Comparison of ENCODE assay signal across 11 mouse cellular contexts in the genomic region with DNA sequence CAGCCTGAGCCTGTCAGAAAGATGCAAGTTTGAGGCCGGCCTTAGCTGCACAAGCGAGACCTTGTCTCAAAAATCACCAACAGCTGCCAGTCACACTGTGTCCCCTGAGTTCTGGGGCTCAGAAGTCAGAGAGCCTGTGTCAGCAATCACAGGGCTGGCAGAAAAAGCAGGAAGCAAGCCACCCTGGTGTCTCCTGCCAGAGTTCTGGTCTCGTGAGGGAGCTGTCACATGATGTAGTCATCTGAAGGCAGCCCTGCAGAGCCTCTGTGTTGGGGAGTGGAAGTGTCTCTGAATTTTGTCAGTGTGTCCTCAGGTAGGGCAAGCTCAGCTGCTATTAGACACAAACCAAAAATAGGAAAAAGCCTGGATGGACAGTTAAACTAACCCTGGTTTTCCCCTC. TPM values are rescaled to one million over a fixed set of nuclear protein-coding genes. Genes with fewer than 3 reads are reported as not detected.
DNase-seq lines count a peak whose midpoint lies in the region; ATAC-seq and TF ChIP-seq lines count a peak whose summit lies in the region.
"Had no signal": no experiment of that assay in that cellular context is flagged by ENCODE, and none has a peak within 500 bp of the region (broad histone marks: within the 10 kb centered on the region; RNA-seq: fewer than 3 reads in every experiment).

No protein-coding gene starts in this region.

- H3K4me1 ChIP-seq in bone marrow macrophage, adult 2 months (ENCODE audit: control insufficient read depth, insufficient read depth, low read length): peaks cover 58% of the 10 kb centered on the region
- H3K4me1 ChIP-seq in heart, embryonic 11.5 days (ENCODE audit: control insufficient read depth, insufficient read depth, low read length): peaks cover 15% of the 10 kb centered on the region
- no peaks in the 10 kb centered on the region for H3K4me1 ChIP-seq in cerebellum, adult 2 months (ENCODE audit: control insufficient read depth, insufficient read depth, low read length)

- TF ChIP-seq POLR2A in bone marrow macrophage, adult 2 months (IDR thresholded peaks at IDR 0.05; ENCODE audit: borderline replicate concordance, low read depth, low read length): no peak
- no peak for TF ChIP-seq POLR2A in cerebellum, adult 2 months (IDR thresholded peaks at IDR 0.05; ENCODE audit: borderline replicate concordance, insufficient read depth, low read length)

- H3K9me3 ChIP-seq in heart, embryonic 11.5 days (replicated peaks; ENCODE audit: control insufficient read depth, low read length): no peaks in the 10 kb centered on the region

- H3K9ac ChIP-seq in heart, embryonic 11.5 days (ENCODE audit: low read depth, low read length): no peak overlapping the region

- TF ChIP-seq CTCF in bone marrow macrophage, adult 2 months (IDR thresholded peaks at IDR 0.05; ENCODE audit: low read depth, low read length): no peak
- no peak for TF ChIP-seq CTCF in cerebellum, adult 2 months (IDR thresholded peaks at IDR 0.05; ENCODE audit: borderline replicate concordance, insufficient read depth, low read depth, low read length)

- H3K4me2 ChIP-seq in heart, embryonic 11.5 days: no peak overlapping the region

- WGBS in heart, embryonic 11.5 days (ENCODE audit: insufficient replicate concordance): 53% methylated on average over 3 of the region's 3 CpGs
- 61% methylated on average over 3 of the region's 3 CpGs for WGBS in cerebellum, adult 2 months

- H3K27ac ChIP-seq in bone marrow macrophage, adult 2 months (ENCODE audit: insufficient read depth, low read depth, low read length): peak overlapping the region; percentile 99
- peak overlapping the region; percentile 36; the same call in 1 of the 2 replicates for H3K27ac ChIP-seq in heart, embryonic 11.5 days (ENCODE audit: low read depth, low read length)
- H3K27ac ChIP-seq in cerebellum, adult 2 months (ENCODE audit: insufficient read depth, low read length): no peak overlapping the region

- peak overlapping the region; percentile 50 for H3K4me3 ChIP-seq in bone marrow macrophage, adult 2 months (ENCODE audit: insufficient read depth, low read length)
- no peak overlapping the region for H3K4me3 ChIP-seq in heart, embryonic 11.5 days (ENCODE audit: low read depth, low read length)
- no peak overlapping the region for H3K4me3 ChIP-seq in cerebellum, adult 2 months (replicated peaks; ENCODE audit: insufficient read depth, low read depth, low read length)

- ATAC-seq in heart, embryonic 11.5 days (replicated peaks; ENCODE audit: insufficient number of reproducible peaks, low FRiP score, low TSS enrichment): no peak
- ATAC-seq: lung, postnatal 0 days had no signal

- peaks cover 17% of the 10 kb centered on the region for H3K36me3 ChIP-seq in heart, embryonic 11.5 days (ENCODE audit: control insufficient read depth, insufficient read depth, low read length)

- peak; percentile 22 for DNase-seq in ovary, postnatal 36 days (ENCODE audit: low spot score)
- DNase-seq in ovary, adult 18-20 months (ENCODE audit: low spot score): no peak
- peak; percentile 52 for DNase-seq in kidney, postnatal 14 days
- DNase-seq in T-cell, adult 2 months (ENCODE audit: low spot score): no peak
- DNase-seq in layer of hippocampus, postnatal 25 days (ENCODE audit: extremely low spot score in 1 of 2, low spot score in 1 of 2): no peak
- no peak for DNase-seq in cerebellum, adult 2 months
- DNase-seq: left cerebral cortex, postnatal 4 days; thymus, postnatal 25 days had no signal

- no peaks in the 10 kb centered on the region for H3K27me3 ChIP-seq in heart, embryonic 11.5 days (ENCODE audit: control insufficient read depth, insufficient read depth, low read length)
- no peaks in the 10 kb centered on the region for H3K27me3 ChIP-seq in cerebellum, adult 2 months (ENCODE audit: control insufficient read depth, insufficient read depth, low read length)

RNA-seq across cellular contexts. Expression of a gene that starts 15.2 kb away (rescaled TPM):
- 259 and 286 TPM in 2 replicates for polyA plus RNA-seq in bone marrow macrophage, adult 2 months (2012; ENCODE audit: insufficient read depth, insufficient read length, missing spikeins)
- 577 and 621 TPM in 2 replicates for polyA plus RNA-seq in heart, embryonic 11.5 days (2014; fragmentation: Nextera tagmentation; extraction: Ambion mirVana)
- 100 to 1,000 TPM; 156 to 162 TPM for total RNA-seq in layer of hippocampus, postnatal 25 days (2021)
- 361 and 389 TPM in 2 replicates for polyA plus RNA-seq in cerebellum, adult 2 months (2012; rRNA removed)

RNA-seq across cellular contexts. Expression of a gene that starts 15.9 kb away (rescaled TPM):
- polyA plus RNA-seq in bone marrow macrophage, adult 2 months (2012; ENCODE audit: insufficient read depth, insufficient read length, missing spikeins): 108 and 110 TPM in 2 replicates
- 29.3 and 35.8 TPM in 2 replicates for polyA plus RNA-seq in heart, embryonic 11.5 days (2014; fragmentation: Nextera tagmentation; extraction: Ambion mirVana)
- 10 to 100 TPM; 35.8 to 49.4 TPM for total RNA-seq in layer of hippocampus, postnatal 25 days (2021)
- 33.0 and 34.2 TPM in 2 replicates for polyA plus RNA-seq in cerebellum, adult 2 months (2012; rRNA removed)

RNA-seq across cellular contexts. Expression of a gene that starts 24.9 kb away (rescaled TPM):
- 18.3 and 19.0 TPM in 2 replicates for polyA plus RNA-seq in bone marrow macrophage, adult 2 months (2012; ENCODE audit: insufficient read depth, insufficient read length, missing spikeins)
- 83.2 and 89.0 TPM in 2 replicates for polyA plus RNA-seq in heart, embryonic 11.5 days (2014; fragmentation: Nextera tagmentation; extraction: Ambion mirVana)
- 10 to 100 TPM; 30.3 TPM for total RNA-seq in layer of hippocampus, postnatal 25 days (2021)
- 33.0 and 34.8 TPM in 2 replicates for polyA plus RNA-seq in cerebellum, adult 2 months (2012; rRNA removed)

RNA-seq across cellular contexts. Expression of a gene that starts 25.1 kb away (rescaled TPM):
- polyA plus RNA-seq in bone marrow macrophage, adult 2 months (2012; ENCODE audit: insufficient read depth, insufficient read length, missing spikeins): 28.0 and 29.8 TPM in 2 replicates
- polyA plus RNA-seq in heart, embryonic 11.5 days (2014; fragmentation: Nextera tagmentation; extraction: Ambion mirVana): 58.5 and 60.4 TPM in 2 replicates
- 10 to 100 TPM; 23.8 to 29.5 TPM for total RNA-seq in layer of hippocampus, postnatal 25 days (2021)
- polyA plus RNA-seq in cerebellum, adult 2 months (2012; rRNA removed): 27.3 and 27.8 TPM in 2 replicates

RNA-seq across cellular contexts. Expression of a gene that starts 40.3 kb away (rescaled TPM):
- 0.72 and 1.2 TPM in 2 replicates for polyA plus RNA-seq in bone marrow macrophage, adult 2 months (2012; ENCODE audit: insufficient read depth, insufficient read length, missing spikeins)
- polyA plus RNA-seq in heart, embryonic 11.5 days (2014; fragmentation: Nextera tagmentation; extraction: Ambion mirVana): 15.9 and 16.1 TPM in 2 replicates
- 10 to 100 TPM; 16.8 to 21.2 TPM for total RNA-seq in layer of hippocampus, postnatal 25 days (2021)
- polyA plus RNA-seq in cerebellum, adult 2 months (2012; rRNA removed): 18.1 and 20.9 TPM in 2 replicates

Comparison
In these comparisons a context has a peak if more than half of its experiments do, and no peak if none do; other contexts are left out.
1. DNase-seq: peak in ovary, postnatal 36 days (single experiment) and kidney, postnatal 14 days (single experiment); none in ovary, adult 18-20 months (single experiment), T-cell, adult 2 months (single experiment), layer of hippocampus, postnatal 25 days (0 of 2) and cerebellum, adult 2 months (0 of 2).